Mouse (Mus musculus) effector memory CD4-positive, alpha-beta T cell, adult 7 months (primary cell): ENCODE results near the gene Akr1b10. TPM values are rescaled to one million over a fixed set of nuclear protein-coding genes. Genes with fewer than 3 reads are reported as not detected.

ENCODE experiments used
- polyA plus RNA-seq: library from polyadenylated mRNA; unstranded; fragments of 100-300 nt; shearing (Covaris generic); gene quantifications from one replicate; pipeline ENCODE4 v1.2.1, GENCODE M21; 2017

Akr1b10 gene
- 37.0 TPM for polyA plus RNA-seq

GRCm38 (mm10) chr6:34384110-34384661, at the start of gene Akr1b10:
Gene Akr1b10 (plus strand): TSS chr6:34384218.

GRCm38 (mm10) chr6:34353658-34354353, 30.2 kb upstream of the Akr1b10 start, which contains the start of gene Akr1b8:
Gene Akr1b8 (plus strand): TSS chr6:34354119.

GRCm38 (mm10) chr6:34412023-34412422, 28.0 kb downstream of the Akr1b10 start, which contains the start of gene Akr1b7:
Gene Akr1b7 (plus strand): TSS chr6:34412334.

Other genes starting within 250 kb of the Akr1b10 start
- gene Slc35b4, start 207.1 kb upstream of the Akr1b10 start, polyA plus RNA-seq = 23.3 TPM
- gene Akr1b3, start 66.7 kb upstream of the Akr1b10 start, polyA plus RNA-seq = 304 TPM
- gene Akr1b8, start 30.1 kb upstream of the Akr1b10 start, polyA plus RNA-seq = 1.7 TPM
- not detected for gene Akr1b7, start 28.1 kb downstream of the Akr1b10 start, polyA plus RNA-seq
- gene Bpgm, start 92.0 kb downstream of the Akr1b10 start, polyA plus RNA-seq = 39.7 TPM
- 0.99 TPM for gene Cald1, start 214.3 kb downstream of the Akr1b10 start, polyA plus RNA-seq